Mouse (Mus musculus) liver, embryonic 15.5 days (tissue): Measurements from ENCODE around the gene Olfml2a. TPM values are rescaled to one million over a fixed set of nuclear protein-coding genes. Genes with fewer than 3 reads are reported as not detected.

Experiments used
- ATAC-seq: fragments of 200-750 bp; cut with Nextera tagmentation; 2 replicates; pipeline ENCODE4 v1.8.0; 2017; ENCODE audit warnings: moderate number of reproducible peaks, mild to moderate bottlenecking, moderate library complexity; ENCODE audit not compliant: insufficient read depth
- H3K27ac ChIP-seq: fragments of 300-500 bp; sonication (generic); replicated peaks from 2 replicates; pipeline ENCODE4 v1.5.1; 2015; ENCODE audit warnings: mild to moderate bottlenecking, inconsistent platforms
- H3K27me3 ChIP-seq: fragments of 300-500 bp; sonication (generic); 2 replicates; pipeline ENCODE4 v1.6.1; 2015; ENCODE audit warnings: mild to moderate bottlenecking, inconsistent platforms
- H3K36me3 ChIP-seq: fragments of 300-500 bp; sonication (generic); replicated peaks from 2 replicates; pipeline ENCODE4 v1.6.1; 2015; ENCODE audit warnings: moderate library complexity, mild to moderate bottlenecking, inconsistent platforms
- H3K4me1 ChIP-seq: fragments of 300-500 bp; sonication (generic); replicated peaks from 2 replicates; pipeline ENCODE4 v1.6.1; 2015; ENCODE audit warnings: inconsistent platforms
- H3K4me2 ChIP-seq: fragments of 300-500 bp; sonication (generic); 2 replicates; pipeline ENCODE4 v1.6.1; 2015; ENCODE audit warnings: moderate library complexity, mild to moderate bottlenecking, inconsistent platforms
- H3K4me3 ChIP-seq: fragments of 300-500 bp; sonication (generic); replicated peaks from 2 replicates; pipeline ENCODE4 v1.5.1; 2015; ENCODE audit warnings: mild to moderate bottlenecking, inconsistent platforms
- H3K9ac ChIP-seq: fragments of 300-500 bp; sonication (generic); 2 replicates; pipeline ENCODE4 v1.6.1; 2015; ENCODE audit warnings: moderate library complexity, mild to moderate bottlenecking, inconsistent platforms
- H3K9me3 ChIP-seq: fragments of 300-500 bp; sonication (generic); replicated peaks from 2 replicates; pipeline ENCODE4 v1.6.1; 2016; ENCODE audit warnings: inconsistent platforms
- WGBS: fragments of 180-500 bp; shearing (Covaris S2); methylation state at CpG from one replicate; pipeline ENCODE4 v1.1.7; 2015; ENCODE audit warnings: mixed read lengths; ENCODE audit not compliant: insufficient replicate concordance; 5-methylcytosine and 5-hydroxymethylcytosine counted together
- polyA plus RNA-seq: library from polyadenylated mRNA; unstranded; fragments of >200 nt; fragmentation: Nextera tagmentation; extraction: Ambion mirVana; gene quantifications from 2 replicates; pipeline ENCODE4 v1.2.1, GENCODE M21; 2015

Gene Olfml2a
- polyA plus RNA-seq, 1 experiment from 2014 or later: 0.14 TPM

GRCm38 (mm10) chr2:38964198-38964597, 32.4 kb downstream of the Olfml2a start:
- H3K36me3 ChIP-seq: no peaks in the 10 kb centered on the region
- H3K27me3 ChIP-seq: no peaks in the 10 kb centered on the region
- 41% methylated on average over 4 of the region's 4 CpGs for WGBS
- no peak overlapping the region for H3K4me3 ChIP-seq
- H3K4me1 ChIP-seq: peaks cover 20% of the 10 kb centered on the region
- H3K4me2 ChIP-seq: no peak overlapping the region
- no peak overlapping the region for H3K27ac ChIP-seq
- ATAC-seq: no peak
- no peaks in the 10 kb centered on the region for H3K9me3 ChIP-seq
- H3K9ac ChIP-seq: no peak overlapping the region

- peak; percentile 67 for ATAC-seq
- H3K36me3 ChIP-seq: no peaks in the 10 kb centered on the region
- no peaks in the 10 kb centered on the region for H3K27me3 ChIP-seq
- no peak overlapping the region for H3K9ac ChIP-seq
- no peaks in the 10 kb centered on the region for H3K9me3 ChIP-seq
- peak overlapping the region; percentile 90 for H3K27ac ChIP-seq
- peaks cover 40% of the 10 kb centered on the region for H3K4me1 ChIP-seq
- WGBS: 41% methylated on average over 2 of the region's 2 CpGs
- H3K4me3 ChIP-seq: no peak overlapping the region
- H3K4me2 ChIP-seq: peak overlapping the region; percentile 56
Observed at GRCm38 (mm10) chr2:38969650-38970049, 37.9 kb downstream of the Olfml2a start.

GRCm38 (mm10) chr2:38970057-38970456, 38.3 kb downstream of the Olfml2a start:
- Histone ChIP-seq H3K36me3 (no peaks in the 10 kb centered on the region), H3K27ac (peak overlapping the region; percentile 90), H3K4me2 (peak overlapping the region; percentile 56), H3K9me3 (no peaks in the 10 kb centered on the region), H3K4me3 (no peak overlapping the region), H3K27me3 (no peaks in the 10 kb centered on the region), H3K9ac (no peak overlapping the region), H3K4me1 (peaks cover 40% of the 10 kb centered on the region)
- peak; percentile 95 for ATAC-seq
- WGBS: 16% methylated on average over 5 of the region's 5 CpGs

GRCm38 (mm10) chr2:38973223-38973622, 41.4 kb downstream of the Olfml2a start:
- Histone ChIP-seq H3K4me2 (no peak overlapping the region), H3K27ac (no peak overlapping the region), H3K27me3 (peaks cover 19% of the 10 kb centered on the region), H3K4me1 (peaks cover 32% of the 10 kb centered on the region), H3K9me3 (no peaks in the 10 kb centered on the region), H3K9ac (no peak overlapping the region), H3K4me3 (no peak overlapping the region), H3K36me3 (no peaks in the 10 kb centered on the region)
- no peak for ATAC-seq
- 15% methylated on average over 2 of the region's 2 CpGs for WGBS

GRCm38 (mm10) chr2:38973701-38974100, 41.9 kb downstream of the Olfml2a start:
- Histone ChIP-seq H3K27ac (no peak overlapping the region), H3K36me3 (no peaks in the 10 kb centered on the region)
- ATAC-seq: no peak

GRCm38 (mm10) chr2:38974171-38974570, 42.4 kb downstream of the Olfml2a start:
- ATAC-seq: no peak
- Histone ChIP-seq H3K4me3 (no peak overlapping the region), H3K27me3 (peaks cover 19% of the 10 kb centered on the region), H3K4me2 (no peak overlapping the region), H3K36me3 (no peaks in the 10 kb centered on the region), H3K9ac (no peak overlapping the region), H3K4me1 (peaks cover 28% of the 10 kb centered on the region), H3K9me3 (no peaks in the 10 kb centered on the region), H3K27ac (no peak overlapping the region)
- WGBS: 42% methylated on average over 2 of the region's 2 CpGs

More at GRCm38 (mm10) chr2:38973701-38974100, 41.9 kb downstream of the Olfml2a start:
- no peak overlapping the region for H3K4me2 ChIP-seq
- peaks cover 32% of the 10 kb centered on the region for H3K4me1 ChIP-seq
- 73% methylated on average over 7 of the region's 7 CpGs for WGBS
- H3K27me3 ChIP-seq: peaks cover 19% of the 10 kb centered on the region
- H3K9ac ChIP-seq: no peak overlapping the region
- no peaks in the 10 kb centered on the region for H3K9me3 ChIP-seq
- H3K4me3 ChIP-seq: no peak overlapping the region

- peaks cover 28% of the 10 kb centered on the region for H3K27me3 ChIP-seq
- no peaks in the 10 kb centered on the region for H3K9me3 ChIP-seq
- H3K4me3 ChIP-seq: no peak overlapping the region
- no peak overlapping the region for H3K9ac ChIP-seq
- no peak for ATAC-seq
- peaks cover 19% of the 10 kb centered on the region for H3K4me1 ChIP-seq
- no peaks in the 10 kb centered on the region for H3K36me3 ChIP-seq
- H3K4me2 ChIP-seq: no peak overlapping the region
- 65% methylated on average over 3 of the region's 3 CpGs for WGBS
- H3K27ac ChIP-seq: no peak overlapping the region
Observed at GRCm38 (mm10) chr2:38975181-38975580, 43.4 kb downstream of the Olfml2a start.

GRCm38 (mm10) chr2:38975941-38976805, 44.4 kb downstream of the Olfml2a start:
- peaks cover 9% of the 10 kb centered on the region for H3K4me1 ChIP-seq
- H3K36me3 ChIP-seq: no peaks in the 10 kb centered on the region
- no peak for ATAC-seq
- no peak overlapping the region for H3K27ac ChIP-seq
- H3K4me3 ChIP-seq: no peak overlapping the region
- WGBS: 72% methylated on average over 21 of the region's 21 CpGs
- no peak overlapping the region for H3K4me2 ChIP-seq
- no peak overlapping the region for H3K9ac ChIP-seq
- no peaks in the 10 kb centered on the region for H3K9me3 ChIP-seq
- peaks cover 28% of the 10 kb centered on the region for H3K27me3 ChIP-seq

- Histone ChIP-seq H3K36me3 (no peaks in the 10 kb centered on the region), H3K9me3 (no peaks in the 10 kb centered on the region), H3K4me3 (no peak overlapping the region), H3K4me1 (peaks cover 8% of the 10 kb centered on the region), H3K27ac (no peak overlapping the region), H3K27me3 (peaks cover 28% of the 10 kb centered on the region), H3K4me2 (no peak overlapping the region), H3K9ac (no peak overlapping the region)
- WGBS: 72% methylated on average over 4 of the region's 4 CpGs
- no peak for ATAC-seq
Observed at GRCm38 (mm10) chr2:38977837-38978236, 46.1 kb downstream of the Olfml2a start.

GRCm38 (mm10) chr2:38983456-38983855, 51.7 kb downstream of the Olfml2a start:
- H3K4me1 ChIP-seq: peaks cover 15% of the 10 kb centered on the region
- no peak overlapping the region for H3K27ac ChIP-seq
- no peaks in the 10 kb centered on the region for H3K36me3 ChIP-seq
- H3K9me3 ChIP-seq: 0 out of 2 replicates have a peak, but pooled peaks cover 3% of the 10 kb centered on the region
- H3K27me3 ChIP-seq: peaks cover 9% of the 10 kb centered on the region
- H3K4me3 ChIP-seq: no peak overlapping the region
- no peak for ATAC-seq
- H3K9ac ChIP-seq: no peak overlapping the region
- WGBS: 84% methylated on average over 2 of the region's 2 CpGs
- no peak overlapping the region for H3K4me2 ChIP-seq

- H3K27ac ChIP-seq: no peak overlapping the region
- H3K27me3 ChIP-seq: no peaks in the 10 kb centered on the region
- no peaks in the 10 kb centered on the region for H3K36me3 ChIP-seq
- H3K4me3 ChIP-seq: no peak overlapping the region
- no peak for ATAC-seq
- no peak overlapping the region for H3K4me2 ChIP-seq
- H3K9ac ChIP-seq: no peak overlapping the region
- 74% methylated on average over 3 of the region's 3 CpGs for WGBS
- H3K9me3 ChIP-seq: 0 out of 2 replicates have a peak, but pooled peaks cover 3% of the 10 kb centered on the region
- H3K4me1 ChIP-seq: peaks cover 37% of the 10 kb centered on the region
Observed at GRCm38 (mm10) chr2:38986580-38986979, 54.8 kb downstream of the Olfml2a start.
